Mouse (Mus musculus): Measurements from ENCODE around the gene Olfr1269. TPM values are rescaled to one million over a fixed set of nuclear protein-coding genes. Genes with fewer than 3 reads are reported as not detected.

Olfr1269 gene
- total RNA-seq (2021): not detected
- long read RNA-seq, experiment 1: 0 reads
- long read RNA-seq, experiment 2: 0 reads

DNA sequence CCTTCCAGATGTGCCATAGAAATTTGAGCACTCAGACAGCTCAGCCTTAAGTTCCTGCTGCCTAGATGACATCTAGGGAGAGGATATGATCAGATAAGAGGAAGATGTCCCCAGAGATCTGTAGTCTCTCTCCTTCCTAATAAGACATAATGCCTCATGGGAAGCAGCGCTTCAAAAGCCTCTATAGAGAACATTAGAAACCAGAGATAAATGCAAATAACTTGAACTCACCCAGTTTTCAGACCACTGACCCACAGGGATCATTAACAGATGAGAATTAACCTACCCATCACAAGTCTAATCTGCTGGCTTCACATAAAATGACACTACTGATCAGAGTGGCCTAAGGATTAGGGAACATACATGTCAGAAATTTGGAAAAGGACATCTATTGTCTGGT, at the start of gene Olfr1269:
Gene Olfr1269 (minus strand): TSS at position 101 of the 400 bp plus-strand sequence.
- no peak for DNase-seq (ENCODE audit: low spot score in 2 of 2)

DNA sequence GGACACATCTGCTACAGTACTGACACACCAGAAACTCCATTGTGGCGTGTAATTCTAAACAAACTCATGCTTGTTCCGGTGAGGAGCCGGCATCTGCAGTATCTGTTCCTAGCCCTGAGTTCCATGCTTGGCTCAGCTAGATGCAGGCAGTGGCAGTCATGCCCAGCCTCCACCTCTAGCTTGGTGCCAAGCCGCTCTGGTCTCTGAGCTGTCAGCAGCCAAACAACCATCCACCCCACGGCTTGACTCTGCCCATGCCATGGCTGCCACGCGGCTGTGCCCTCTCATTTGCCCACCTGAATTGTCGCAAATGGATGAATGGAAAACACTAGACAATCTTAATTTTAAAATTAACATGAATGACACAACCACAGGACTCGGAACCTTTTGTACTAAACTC, 32.7 kb upstream of the Olfr1269 start:
- no peak for DNase-seq (ENCODE audit: low spot score in 2 of 2)

DNA sequence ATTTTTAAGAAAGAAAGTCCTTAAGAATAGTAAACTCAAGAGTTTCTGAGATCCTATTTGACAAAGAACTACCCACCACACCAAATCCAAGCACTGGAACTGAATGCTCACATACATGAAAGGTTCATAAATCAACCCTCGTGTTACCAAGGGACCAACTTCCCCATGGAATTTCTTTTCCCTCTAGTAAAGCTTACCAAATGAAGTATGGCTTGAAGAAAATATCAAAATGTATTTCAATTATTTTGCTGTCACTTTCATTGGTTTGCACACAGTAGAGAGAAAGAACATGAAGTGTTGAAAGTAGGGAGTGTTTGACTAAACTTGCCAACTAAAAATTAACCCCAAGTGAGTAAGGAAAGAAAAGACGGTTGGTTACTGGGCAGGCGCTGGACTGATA, 31.8 kb upstream of the Olfr1269 start, which contains the start of gene Olfr1270:
Gene Olfr1270 (minus strand): TSS at position 101 of the 400 bp plus-strand sequence.
- no peak for DNase-seq (ENCODE audit: low spot score in 2 of 2)

DNA sequence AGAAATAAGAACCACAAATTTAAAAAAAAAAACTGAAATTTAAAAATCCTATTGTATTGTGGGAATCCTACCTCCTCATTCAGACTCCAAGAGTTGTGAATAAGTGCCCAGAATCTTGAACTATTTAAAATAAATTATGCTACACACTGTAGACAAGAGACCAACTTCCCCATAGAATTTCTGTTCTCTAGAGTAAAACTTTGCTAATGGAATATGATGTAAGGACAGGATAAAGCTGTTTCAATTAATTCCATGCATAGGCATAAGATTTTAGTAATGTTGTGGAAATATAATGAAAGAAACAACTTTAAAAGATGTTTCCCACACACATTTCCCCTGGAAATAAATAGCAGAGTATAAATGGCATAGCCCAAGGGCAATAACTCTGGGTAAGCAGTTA, 21.0 kb upstream of the Olfr1269 start, which contains the start of gene Olfr32:
Gene Olfr32 (minus strand): TSS at position 101 of the 400 bp plus-strand sequence.
- no peak for DNase-seq (ENCODE audit: low spot score in 2 of 2)

DNA sequence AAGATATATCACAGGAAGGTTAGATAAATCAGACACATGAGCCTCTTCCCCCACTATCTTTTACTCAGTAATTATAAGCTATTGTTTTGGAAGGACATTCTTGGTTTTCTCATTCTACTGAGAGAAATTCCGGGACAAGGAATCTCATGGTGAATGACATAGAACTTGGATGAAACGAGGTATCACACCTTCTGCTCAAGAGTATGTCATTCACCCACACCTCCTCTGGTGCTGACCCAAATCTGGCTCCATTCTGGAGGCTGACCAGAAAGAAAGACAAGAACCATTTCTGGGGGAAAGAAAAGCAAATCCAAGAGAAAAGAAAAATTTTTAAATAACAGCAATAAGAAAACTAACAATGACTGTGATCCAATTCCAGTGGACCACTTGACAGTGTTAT, 51.1 kb downstream of the Olfr1269 start:
- no peak for DNase-seq (ENCODE audit: low spot score in 2 of 2)

Other genes starting within 250 kb of the Olfr1269 start
- not detected for gene Olfr1257, start 243.0 kb downstream of the Olfr1269 start, total RNA-seq (2021)
- gene Olfr1258, start 194.1 kb downstream of the Olfr1269 start, total RNA-seq (2021): not detected
- not detected for gene Olfr1259, start 172.7 kb downstream of the Olfr1269 start, total RNA-seq (2021)
- not detected for gene Olfr1260, start 147.1 kb downstream of the Olfr1269 start, total RNA-seq (2021)
- gene Olfr1261, start 130.2 kb downstream of the Olfr1269 start, total RNA-seq (2021): not detected
- gene Olfr1262, start 121.3 kb downstream of the Olfr1269 start, total RNA-seq (2021): not detected
- gene Olfr1263, start 109.3 kb downstream of the Olfr1269 start, total RNA-seq (2021): not detected
- not detected for gene Olfr1264, start 95.8 kb downstream of the Olfr1269 start, total RNA-seq (2021)
- gene Olfr1265, start 86.1 kb downstream of the Olfr1269 start, total RNA-seq (2021): not detected
- gene Olfr140, start 57.8 kb downstream of the Olfr1269 start, total RNA-seq (2021): not detected
- not detected for gene Olfr32, start 20.9 kb upstream of the Olfr1269 start, total RNA-seq (2021)
- gene Olfr1270, start 31.7 kb upstream of the Olfr1269 start, total RNA-seq (2021): not detected
- under 1 TPM in 1 of 2 experiments, not detected in 1; 0.11 TPM for gene Olfr1506, start 103.1 kb upstream of the Olfr1269 start, total RNA-seq (2021)
- not detected for gene Olfr142, start 136.2 kb upstream of the Olfr1269 start, total RNA-seq (2021)
- gene Olfr1271, start 149.6 kb upstream of the Olfr1269 start, total RNA-seq (2021): not detected
- not detected for gene Olfr1272, start 171.4 kb upstream of the Olfr1269 start, total RNA-seq (2021)
- gene Gm13769, start 200.8 kb upstream of the Olfr1269 start, total RNA-seq (2021): not detected

Data from adrenal gland, postnatal 4 days (tissue).